Mouse (Mus musculus) MEL-GATA-1-ER (cell line): ENCODE results near the gene Pnkd.
A peak's percentile ranks its signal among the peaks of the same experiment; 100 is the strongest.

Experiments
- DNase-seq: peaks from one replicate; pipeline ENCODE4 v3.0.0-alpha.2; 2012; ENCODE audit warnings: low read depth; ENCODE audit errors: extremely low read depth

Gene Pnkd

DNA sequence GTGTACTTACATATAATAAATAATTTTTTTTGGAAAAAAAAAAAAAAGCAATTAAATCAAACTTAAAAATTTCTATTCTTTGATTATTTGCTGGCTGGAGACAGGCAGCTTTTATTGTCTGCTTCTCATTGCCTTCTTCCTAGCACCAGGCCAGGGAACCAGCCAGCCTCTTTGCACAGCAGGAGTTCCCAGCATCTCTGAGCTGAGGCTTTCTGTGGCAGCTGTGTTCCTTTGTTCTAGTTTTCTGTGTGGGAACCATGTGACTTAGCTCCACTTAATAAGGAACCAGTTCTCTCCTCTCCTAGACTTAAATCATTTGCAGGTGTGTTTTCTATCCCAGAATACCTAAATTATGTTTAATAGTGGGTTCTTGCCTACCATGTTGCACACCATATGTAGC lies 72.8 kb downstream of the Pnkd start:
- DNase-seq: no peak

- no peak for DNase-seq
Measured at GRCm38 (mm10) chr1:74359952-74360517, 75.3 kb downstream of the Pnkd start.

DNA sequence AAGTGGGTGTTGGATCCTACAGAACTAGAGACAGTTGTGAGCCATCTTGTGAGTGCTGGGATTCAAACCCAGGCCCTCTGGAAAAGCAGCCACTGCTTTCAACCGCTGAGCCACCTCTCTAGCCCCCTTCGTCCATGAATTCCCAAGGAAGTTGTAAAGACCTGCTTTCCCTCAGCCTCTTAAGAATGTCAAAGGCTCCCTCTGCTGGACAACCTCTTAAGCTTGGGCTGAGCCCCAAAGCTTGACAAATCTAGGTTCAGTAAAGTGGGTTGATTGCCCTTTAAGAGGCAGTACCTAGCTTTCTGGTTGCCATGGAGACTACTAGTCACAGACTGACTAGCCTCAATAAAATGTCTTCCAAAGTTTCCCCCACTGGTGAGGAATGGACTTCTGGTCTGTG lies 77.1 kb downstream of the Pnkd start, which contains the start of gene Catip:
TSS of gene Catip (plus strand) at position 297 of the 400 bp plus-strand sequence.
- peak; percentile 47 for DNase-seq

GRCm38 (mm10) chr1:74362325-74363229 lies 77.8 kb downstream of the Pnkd start:
- DNase-seq: no peak

DNA sequence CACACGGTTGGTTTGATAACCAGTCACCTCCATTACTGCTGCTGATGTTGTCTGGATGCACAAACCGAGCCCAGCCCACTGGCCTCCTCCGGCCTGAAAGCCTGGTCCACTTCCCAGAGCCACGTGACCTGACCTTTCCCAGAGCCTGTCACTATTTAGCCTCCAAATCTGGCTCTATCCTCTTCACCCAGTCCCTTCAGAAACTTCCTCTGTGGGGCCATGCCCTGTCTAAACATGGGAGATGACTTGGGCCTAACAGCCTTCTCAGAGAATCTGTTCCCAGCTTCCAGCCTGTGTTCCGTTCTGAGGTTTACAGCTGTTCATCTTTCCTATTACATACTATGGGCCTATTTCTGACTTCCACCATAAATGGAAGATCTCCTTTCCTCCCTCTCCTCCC lies 78.7 kb downstream of the Pnkd start:
- no peak for DNase-seq

DNA sequence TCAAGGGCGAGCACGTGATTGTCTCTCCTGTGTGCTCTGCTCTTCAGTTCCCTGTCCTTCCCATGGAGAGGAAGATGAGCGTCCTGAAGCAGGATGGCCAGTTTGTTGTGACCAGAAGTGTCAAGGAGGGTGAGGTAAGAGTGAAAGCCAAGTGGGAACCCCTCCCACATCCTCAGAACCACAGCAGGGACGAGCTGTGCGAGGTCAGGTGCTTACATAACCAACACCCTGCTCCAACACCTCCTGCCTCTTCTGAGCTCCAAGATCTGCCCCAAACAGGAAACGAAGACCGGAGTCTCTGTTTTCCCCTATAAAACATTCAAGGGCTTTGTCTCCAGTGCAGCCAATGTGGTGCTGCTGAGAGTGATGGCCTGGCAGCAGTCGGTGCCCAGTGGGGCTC lies 79.5 kb downstream of the Pnkd start:
- DNase-seq: no peak

DNA sequence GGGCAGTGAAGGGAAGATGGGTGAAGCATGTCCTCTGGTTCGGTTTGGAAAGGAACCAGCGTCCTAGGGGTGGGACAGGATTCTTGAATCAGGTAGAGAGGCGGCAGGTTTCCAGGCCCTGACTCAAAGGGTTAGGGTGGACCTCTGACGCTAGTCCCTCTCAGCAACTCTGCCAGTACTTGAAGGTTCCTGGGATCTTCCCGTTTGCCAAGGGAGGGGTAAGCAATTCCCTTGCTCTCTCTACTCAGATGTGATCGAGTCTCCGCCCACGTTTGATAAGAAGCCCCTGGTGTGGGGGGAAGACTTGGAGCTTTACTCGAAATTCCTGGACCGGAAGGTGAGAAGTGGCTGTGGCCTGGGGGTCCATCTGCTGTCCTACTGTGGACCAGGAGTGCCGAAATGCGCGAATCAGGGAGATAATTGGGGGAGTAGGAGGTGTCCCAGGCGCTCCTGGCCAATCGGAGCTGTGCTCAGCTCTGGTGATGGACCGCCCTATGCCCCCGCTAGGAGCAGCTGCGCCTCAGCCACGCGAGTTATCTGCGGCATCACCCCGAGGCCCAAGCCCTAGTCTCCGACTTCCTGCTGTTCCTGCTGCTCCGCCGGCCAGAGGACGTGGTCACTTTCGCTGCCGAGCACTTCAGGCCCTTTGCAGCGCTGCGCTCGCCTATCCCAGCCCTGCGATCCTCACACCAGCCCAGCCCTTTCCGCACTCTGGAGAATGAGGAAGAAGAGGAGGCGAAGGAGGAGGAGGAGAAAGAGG lies 83.3 kb downstream of the Pnkd start:
- DNase-seq: peak; percentile 73

DNA sequence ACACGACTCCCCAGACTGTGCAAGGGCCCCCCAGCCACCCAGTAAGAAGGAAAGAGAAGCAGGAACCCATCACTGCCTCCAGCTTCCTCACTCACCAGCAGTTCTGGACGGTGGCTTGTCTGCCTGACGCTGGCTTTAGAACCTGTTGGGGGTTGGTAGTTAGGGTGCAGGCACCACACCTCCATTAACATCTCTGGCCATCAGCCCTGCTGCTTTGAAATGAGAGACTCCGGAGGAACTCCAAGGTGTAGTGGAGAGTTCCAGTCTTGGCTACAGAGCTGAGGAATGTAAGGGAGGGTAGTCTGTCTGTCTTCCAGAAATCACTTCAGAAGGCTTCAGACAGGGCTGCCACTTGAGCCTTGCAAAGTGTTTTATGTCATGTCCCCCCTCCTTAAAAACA lies 85.3 kb downstream of the Pnkd start:
- DNase-seq: no peak

DNA sequence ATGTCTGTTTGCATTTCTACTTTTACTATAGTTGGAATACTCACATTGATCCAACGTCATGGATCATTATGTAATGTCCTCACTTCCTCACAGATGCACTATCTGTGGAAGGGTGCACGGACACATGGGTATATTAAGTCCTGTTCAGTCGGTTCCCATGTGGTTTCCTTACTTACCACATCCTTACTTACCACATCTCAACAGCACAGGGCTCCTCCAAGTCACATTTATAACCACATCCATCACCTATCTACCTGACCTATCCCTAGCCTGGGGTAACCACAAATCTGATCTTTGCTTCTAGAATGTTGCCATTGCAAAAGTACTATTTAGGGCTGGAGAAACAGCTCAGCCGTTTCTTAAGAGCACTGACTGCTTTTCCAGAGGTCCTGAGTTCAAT lies 88.6 kb downstream of the Pnkd start:
- no peak for DNase-seq

GRCm38 (mm10) chr1:74374980-74375379 lies 90.2 kb downstream of the Pnkd start, which contains the start of gene Slc11a1:
Gene Slc11a1 (plus strand): TSS chr1:74375195.
- no peak for DNase-seq

DNA sequence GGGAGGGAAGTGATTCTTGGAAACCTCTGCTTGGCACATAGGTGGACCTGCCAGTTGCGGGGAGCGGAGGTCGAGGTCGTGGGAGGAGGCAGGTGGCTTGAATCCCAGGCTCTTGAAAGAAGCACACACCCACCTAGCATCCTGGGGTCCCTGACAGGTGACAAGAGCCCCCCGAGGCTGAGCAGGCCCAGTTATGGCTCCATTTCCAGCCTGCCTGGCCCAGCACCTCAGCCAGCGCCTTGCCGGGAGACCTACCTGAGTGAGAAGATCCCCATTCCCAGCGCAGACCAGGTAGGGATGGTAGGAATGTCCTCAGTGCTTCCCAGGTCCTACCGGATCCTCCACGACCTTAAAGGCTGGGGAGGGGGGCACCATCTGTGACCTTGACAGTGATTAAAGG lies 90.8 kb downstream of the Pnkd start:
- DNase-seq: no peak

DNA sequence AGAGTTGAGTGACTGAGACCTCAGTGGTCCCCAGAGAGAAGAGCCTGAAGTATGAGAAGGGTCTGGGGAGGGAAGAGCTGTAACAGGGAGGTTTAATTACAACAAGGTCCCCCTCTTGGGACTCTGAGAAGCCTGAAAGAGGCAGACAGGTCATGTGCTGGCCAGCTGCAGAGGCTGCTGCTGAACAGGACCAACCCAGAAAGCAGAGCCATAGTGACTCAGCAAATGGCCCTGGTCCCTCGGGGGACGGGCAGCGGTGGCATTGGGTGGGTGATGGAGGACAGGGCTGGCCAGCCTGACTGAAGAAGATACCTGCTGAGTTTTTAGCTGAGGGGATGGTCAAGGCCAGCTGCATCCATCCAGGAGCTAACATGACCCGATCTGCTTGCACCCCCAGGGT lies 91.7 kb downstream of the Pnkd start:
- no peak for DNase-seq

GRCm38 (mm10) chr1:74379058-74379504 lies 94.4 kb downstream of the Pnkd start:
- DNase-seq: no peak

DNA sequence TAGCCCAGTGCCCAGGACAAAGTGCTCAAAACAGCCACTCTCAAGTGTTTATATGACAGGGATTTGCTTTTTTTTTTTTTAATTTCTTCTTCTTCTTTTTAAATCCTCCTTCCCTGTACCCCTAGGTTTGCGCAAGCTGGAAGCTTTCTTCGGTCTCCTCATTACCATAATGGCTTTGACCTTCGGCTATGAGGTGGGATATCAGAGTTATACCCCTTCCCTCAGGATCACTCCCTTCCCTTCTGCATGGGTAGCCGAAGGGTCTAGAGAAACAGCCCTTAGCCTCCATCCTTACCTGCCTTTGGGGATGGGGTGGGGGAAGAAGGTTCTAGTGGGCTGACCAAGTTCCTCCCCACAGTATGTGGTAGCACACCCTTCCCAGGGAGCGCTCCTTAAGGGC lies 95.8 kb downstream of the Pnkd start:
- no peak for DNase-seq

DNA sequence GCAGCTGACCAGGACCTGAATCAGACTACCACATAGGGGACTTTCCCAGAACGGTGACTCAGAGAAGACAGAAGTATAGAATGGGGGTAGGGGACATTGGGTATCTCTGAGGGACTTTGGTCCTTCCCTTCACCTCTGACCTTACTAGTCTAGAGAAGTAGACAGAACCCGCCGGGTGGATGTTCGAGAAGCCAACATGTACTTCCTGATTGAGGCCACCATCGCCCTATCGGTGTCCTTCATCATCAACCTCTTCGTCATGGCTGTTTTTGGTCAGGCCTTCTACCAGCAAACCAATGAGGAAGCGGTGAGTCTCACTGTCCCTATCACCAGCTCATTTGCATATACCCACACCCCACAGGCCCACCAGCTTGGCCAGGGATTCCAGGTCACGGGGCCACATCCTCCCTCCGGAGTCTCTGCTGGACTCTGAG lies 96.9 kb downstream of the Pnkd start:
- DNase-seq: no peak

GRCm38 (mm10) chr1:74383385-74383784 lies 98.7 kb downstream of the Pnkd start:
- DNase-seq: no peak

DNA sequence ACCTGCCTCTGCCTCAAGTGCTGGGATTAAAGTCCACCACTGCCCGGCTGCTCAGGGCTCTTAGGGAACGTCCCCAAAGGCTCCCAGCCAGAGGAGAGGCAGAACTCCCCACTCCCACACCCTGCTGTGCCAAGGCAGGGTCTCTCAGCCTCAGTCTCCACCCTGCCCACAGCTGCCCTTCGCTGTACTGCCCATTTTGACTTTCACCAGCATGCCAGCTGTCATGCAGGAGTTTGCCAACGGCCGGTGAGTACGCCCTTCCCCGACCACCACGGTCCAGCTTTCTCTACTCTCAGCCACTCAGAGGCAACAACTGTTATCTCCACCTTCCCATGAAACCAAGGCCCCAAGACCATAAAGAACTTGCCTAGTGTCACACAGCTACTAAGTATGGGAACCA lies 99.8 kb downstream of the Pnkd start:
- no peak for DNase-seq

GRCm38 (mm10) chr1:74385064-74385463 lies 100.3 kb downstream of the Pnkd start:
- DNase-seq: no peak

- DNase-seq: no peak
Measured at GRCm38 (mm10) chr1:74385531-74385930, 100.8 kb downstream of the Pnkd start.

DNA sequence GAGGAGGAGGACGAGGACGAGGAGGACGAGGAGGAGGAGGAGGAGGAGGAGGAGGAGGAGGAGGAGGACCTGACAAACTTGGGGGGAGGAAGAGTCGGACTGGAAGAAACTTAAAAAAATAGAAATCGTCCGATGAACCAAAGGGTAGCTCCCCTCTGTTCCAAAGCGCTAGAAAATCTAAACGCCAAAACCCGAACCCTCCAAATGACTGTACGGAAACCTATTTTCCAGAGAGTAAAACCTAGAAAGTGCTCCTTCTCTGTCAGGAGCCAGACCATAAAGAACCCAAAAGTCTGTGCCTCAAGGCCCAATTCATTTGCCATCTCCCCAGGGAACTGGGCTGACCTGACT lies 101.6 kb downstream of the Pnkd start:
- no peak for DNase-seq

- peak; percentile 94 for DNase-seq
Measured at GRCm38 (mm10) chr1:74386714-74387385, 102.1 kb downstream of the Pnkd start.
